Mouse (Mus musculus) lung, embryonic 15.5 days (tissue): ENCODE data around the gene Gm21761. TPM values are rescaled to one million over a fixed set of nuclear protein-coding genes. Genes with fewer than 3 reads are reported as not detected.
"Not testable (repeated sequence)": the region's sequence is repeated elsewhere in the genome, so short reads cannot be mapped to it uniquely, and the experiment has no call there.

ENCODE experiments used
- ATAC-seq: fragments of 200-750 bp; cut with Nextera tagmentation; 2 replicates; pipeline ENCODE4 v1.8.0; 2017; ENCODE audit warnings: moderate number of reproducible peaks, borderline replicate concordance; ENCODE audit not compliant: low FRiP score, low TSS enrichment; ENCODE audit errors: extremely low read depth
- H3K27ac ChIP-seq: fragments of 300-500 bp; sonication (generic); 2 replicates; pipeline ENCODE4 v1.5.1; 2015; ENCODE audit warnings: moderate library complexity, mild to moderate bottlenecking, inconsistent platforms
- H3K27me3 ChIP-seq: fragments of 300-500 bp; sonication (generic); 2 replicates; pipeline ENCODE4 v1.6.1; 2015; ENCODE audit warnings: inconsistent platforms
- H3K36me3 ChIP-seq: fragments of 300-500 bp; sonication (generic); 2 replicates; pipeline ENCODE4 v1.6.1; 2015; ENCODE audit warnings: inconsistent platforms
- H3K4me1 ChIP-seq: fragments of 300-500 bp; sonication (generic); 2 replicates; pipeline ENCODE4 v1.6.1; 2015; ENCODE audit warnings: inconsistent platforms
- H3K4me2 ChIP-seq: fragments of 300-500 bp; sonication (generic); 2 replicates; pipeline ENCODE4 v1.6.1; 2015; ENCODE audit warnings: inconsistent platforms, mild to moderate bottlenecking, moderate library complexity
- H3K4me3 ChIP-seq: fragments of 300-500 bp; sonication (generic); 2 replicates; pipeline ENCODE4 v1.5.1; 2015; ENCODE audit warnings: mild to moderate bottlenecking, inconsistent platforms
- H3K9ac ChIP-seq: fragments of 300-500 bp; sonication (generic); 2 replicates; pipeline ENCODE4 v1.6.1; 2015; ENCODE audit warnings: inconsistent platforms
- H3K9me3 ChIP-seq: fragments of 300-500 bp; sonication (generic); 2 replicates; pipeline ENCODE4 v1.6.1; 2016; ENCODE audit warnings: inconsistent platforms
- WGBS: fragments of 180-500 bp; shearing (Covaris S2); methylation state at CpG from one replicate; pipeline ENCODE4 v1.1.7; 2015; 5-methylcytosine and 5-hydroxymethylcytosine counted together
- polyA plus RNA-seq: library from polyadenylated mRNA; unstranded; fragments of >200 nt; fragmentation: Nextera tagmentation; extraction: Ambion mirVana; gene quantifications from 2 replicates; pipeline ENCODE4 v1.2.1, GENCODE M21; 2015

The Gm21761 gene
- not detected in 2 replicates for polyA plus RNA-seq

DNA sequence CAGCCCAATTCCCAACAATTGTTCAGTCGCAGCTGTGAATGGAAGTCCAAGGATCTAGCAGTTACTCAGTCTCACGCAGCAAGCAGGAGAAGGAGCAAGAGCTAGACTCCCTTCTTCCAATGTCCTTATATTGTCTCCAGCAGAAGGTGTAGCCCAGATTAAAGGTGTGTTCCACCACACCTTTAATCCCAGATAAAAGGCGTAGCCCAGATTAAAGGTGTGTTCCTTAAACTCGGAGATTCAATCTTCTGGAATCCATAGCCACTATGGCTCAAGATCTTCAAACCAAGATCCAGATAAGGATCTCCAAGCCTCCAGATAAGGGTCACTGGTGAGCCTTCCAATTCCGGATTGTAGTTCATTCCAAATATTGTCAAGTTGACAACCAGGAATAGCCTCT, at the start of gene Gm21761:
Gm21761 (minus strand) TSS at position 101 of the 400 bp plus-strand sequence.
- ATAC-seq, H3K27me3 ChIP-seq, H3K9me3 ChIP-seq, H3K36me3 ChIP-seq, H3K9ac ChIP-seq, H3K4me1 ChIP-seq, H3K27ac ChIP-seq, H3K4me3 ChIP-seq, H3K4me2 ChIP-seq: not testable (repeated sequence)
- 60% methylated on average over 1 of the region's 5 CpGs for WGBS

DNA sequence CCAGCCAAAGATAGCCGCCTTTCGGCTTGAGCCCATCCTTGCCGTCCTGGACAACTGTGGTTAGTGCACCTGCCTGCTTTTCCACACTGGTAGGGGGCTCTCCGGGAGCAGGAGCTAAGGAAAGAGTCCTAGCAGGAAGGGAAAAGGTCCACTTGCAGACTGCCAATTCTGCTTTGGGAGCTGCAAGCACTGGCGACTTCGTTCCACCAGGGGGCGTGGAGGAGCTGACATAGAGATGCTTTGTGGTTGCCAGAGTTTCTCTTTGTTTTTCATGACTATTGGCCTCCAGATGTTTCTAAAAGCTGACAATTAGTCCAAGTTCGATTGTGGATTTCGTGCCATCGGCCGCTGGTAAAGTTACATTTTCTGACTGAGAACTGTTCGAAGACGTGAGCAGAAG, 40.1 kb upstream of the Gm21761 start:
- not testable (repeated sequence) for H3K4me3 ChIP-seq, H3K27ac ChIP-seq, H3K36me3 ChIP-seq, H3K27me3 ChIP-seq, H3K4me1 ChIP-seq, H3K9me3 ChIP-seq, H3K4me2 ChIP-seq, H3K9ac ChIP-seq
- WGBS: no CpG with 5 or more reads among the region's 13 CpGs
- ATAC-seq: 0 out of 2 replicates have a peak, but pooled peaks have one; percentile 27

GRCm38 (mm10) chr13:119968193-119968592, 39.1 kb upstream of the Gm21761 start:
- not testable (repeated sequence) for H3K4me1 ChIP-seq, ATAC-seq, H3K27ac ChIP-seq, H3K9me3 ChIP-seq, H3K27me3 ChIP-seq, H3K4me3 ChIP-seq, H3K9ac ChIP-seq, H3K36me3 ChIP-seq, H3K4me2 ChIP-seq
- no CpG with 5 or more reads among the region's 14 CpGs for WGBS

DNA sequence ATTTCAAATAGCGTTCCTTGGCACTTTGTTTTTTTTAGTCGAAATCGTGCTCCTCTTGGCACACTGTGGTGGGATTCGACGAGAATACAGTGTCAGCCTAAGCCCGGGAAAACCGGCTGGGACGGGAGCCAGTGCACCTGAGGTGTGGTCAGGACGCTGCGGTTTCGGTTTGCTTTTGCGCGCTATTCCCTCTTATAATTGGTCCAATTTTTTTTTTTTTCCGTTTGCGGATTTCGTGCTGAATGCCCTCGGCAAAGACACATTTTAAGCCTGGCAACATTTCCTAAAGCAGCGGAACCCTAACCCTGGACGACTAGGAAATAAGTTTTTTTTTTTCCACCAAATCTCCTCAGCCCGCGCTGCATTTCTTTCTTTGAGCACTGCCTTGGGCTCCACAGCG, 36.9 kb upstream of the Gm21761 start:
- not testable (repeated sequence) for H3K4me1 ChIP-seq, ATAC-seq, H3K27me3 ChIP-seq, H3K36me3 ChIP-seq, H3K9ac ChIP-seq, H3K27ac ChIP-seq, H3K9me3 ChIP-seq
- Histone ChIP-seq H3K4me2 (peak overlapping the region; percentile 45), H3K4me3 (peak overlapping the region; percentile 23)
- under 1% methylated on average over 18 of the region's 22 CpGs for WGBS

DNA sequence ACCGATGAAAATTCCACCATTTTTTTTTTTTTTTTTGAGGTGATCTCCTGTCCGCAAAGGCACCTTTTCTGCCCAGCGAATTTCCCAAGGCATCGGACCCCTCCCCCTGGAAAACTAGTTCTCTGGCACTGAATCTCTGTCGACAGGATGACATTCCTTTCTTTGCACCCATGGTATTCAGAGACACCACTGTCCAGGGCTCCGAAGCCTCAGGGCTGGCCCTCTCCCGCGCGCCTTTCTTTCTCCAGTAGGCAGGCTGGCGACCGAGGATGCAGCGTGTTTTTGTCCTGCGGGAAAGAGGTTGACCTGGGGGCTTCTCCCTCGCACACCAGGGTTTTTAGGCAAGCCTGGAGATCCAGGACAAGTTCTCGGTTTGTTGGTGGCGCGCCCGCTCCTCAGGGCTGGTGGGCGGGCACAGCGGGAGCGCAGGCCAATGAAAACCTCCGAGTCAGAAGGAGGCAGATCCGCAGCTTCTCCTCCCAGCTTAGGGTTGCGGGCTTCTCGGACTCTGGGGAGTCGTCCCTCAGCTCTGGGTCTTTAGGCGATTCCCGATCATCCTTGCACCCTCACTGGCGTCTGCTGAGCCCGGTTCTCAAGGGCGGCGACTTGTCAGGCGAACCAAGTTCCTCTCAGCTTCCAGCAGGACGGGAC, 36.4 kb upstream of the Gm21761 start:
- H3K4me1 ChIP-seq, H3K36me3 ChIP-seq, H3K9me3 ChIP-seq, H3K27me3 ChIP-seq, H3K9ac ChIP-seq, H3K27ac ChIP-seq: not testable (repeated sequence)
- Histone ChIP-seq H3K4me3 (peak overlapping the region; percentile 23), H3K4me2 (peak overlapping the region; percentile 45)
- ATAC-seq: peak; percentile 79
- WGBS: 1% methylated on average over 16 of the region's 34 CpGs

GRCm38 (mm10) chr13:119962856-119963255, 33.8 kb upstream of the Gm21761 start:
- ATAC-seq, H3K9me3 ChIP-seq, H3K36me3 ChIP-seq, H3K9ac ChIP-seq, H3K4me3 ChIP-seq, H3K4me2 ChIP-seq, H3K27me3 ChIP-seq, H3K27ac ChIP-seq, H3K4me1 ChIP-seq: not testable (repeated sequence)
- WGBS: no CpG with 5 or more reads among the region's 5 CpGs

DNA sequence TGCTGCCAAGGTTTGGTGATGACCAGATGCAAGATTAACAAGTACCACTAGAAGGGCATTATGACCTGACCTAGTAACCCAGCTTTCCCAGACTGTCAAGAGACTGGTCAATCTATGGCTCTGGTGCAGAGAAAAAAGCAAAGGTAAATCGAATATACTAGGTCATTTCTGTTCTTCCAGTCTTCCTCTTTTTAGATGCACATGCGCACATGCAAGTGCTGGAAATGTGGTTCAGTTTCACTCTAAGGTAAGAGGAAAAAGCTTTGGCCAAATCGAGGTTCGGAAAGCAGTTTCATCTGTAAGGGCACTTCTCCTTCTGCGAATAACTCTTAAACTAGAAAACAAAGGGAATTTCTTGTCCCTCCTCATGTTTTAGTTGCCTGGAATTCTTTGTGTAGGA, 26.5 kb upstream of the Gm21761 start:
- WGBS: no CpG with 5 or more reads among the region's 5 CpGs
- not testable (repeated sequence) for H3K4me2 ChIP-seq, H3K27me3 ChIP-seq, ATAC-seq, H3K27ac ChIP-seq, H3K9ac ChIP-seq, H3K4me1 ChIP-seq, H3K9me3 ChIP-seq, H3K36me3 ChIP-seq, H3K4me3 ChIP-seq

DNA sequence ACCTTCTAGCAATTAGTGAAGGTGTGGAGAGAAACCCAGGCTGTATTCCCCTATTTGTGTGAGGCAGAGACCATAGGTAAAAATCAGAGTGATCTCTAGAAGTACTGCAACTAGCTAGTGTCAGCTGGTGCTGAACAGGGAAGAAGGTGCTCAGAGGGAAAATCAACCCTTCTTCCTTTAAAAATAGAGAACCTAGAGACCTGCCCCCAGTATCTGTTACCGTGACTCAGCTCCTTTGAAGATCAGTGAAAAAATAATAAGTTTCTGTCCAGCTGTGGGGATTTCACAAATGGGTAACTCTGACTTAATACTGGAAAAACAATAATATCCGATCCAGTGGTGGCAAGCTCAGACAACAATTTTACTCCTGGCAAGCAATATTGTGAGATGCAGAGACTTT, 26.0 kb upstream of the Gm21761 start:
- ATAC-seq, H3K9ac ChIP-seq: not testable (repeated sequence)
- 74% methylated on average over 2 of the region's 2 CpGs for WGBS

GRCm38 (mm10) chr13:119950706-119951105, 21.6 kb upstream of the Gm21761 start, which contains the start of gene B020031M17Rik:
B020031M17Rik (minus strand) TSS chr13:119950806.
- H3K36me3 ChIP-seq, H3K4me1 ChIP-seq, H3K9me3 ChIP-seq, ATAC-seq, H3K27ac ChIP-seq, H3K4me2 ChIP-seq, H3K27me3 ChIP-seq, H3K4me3 ChIP-seq, H3K9ac ChIP-seq: not testable (repeated sequence)
- 63% methylated on average over 4 of the region's 6 CpGs for WGBS

More for the DNA sequence above, 26.0 kb upstream of the Gm21761 start:
- H3K36me3 ChIP-seq, H3K4me1 ChIP-seq, H3K4me3 ChIP-seq, H3K9me3 ChIP-seq, H3K4me2 ChIP-seq, H3K27ac ChIP-seq, H3K27me3 ChIP-seq: not testable (repeated sequence)

DNA sequence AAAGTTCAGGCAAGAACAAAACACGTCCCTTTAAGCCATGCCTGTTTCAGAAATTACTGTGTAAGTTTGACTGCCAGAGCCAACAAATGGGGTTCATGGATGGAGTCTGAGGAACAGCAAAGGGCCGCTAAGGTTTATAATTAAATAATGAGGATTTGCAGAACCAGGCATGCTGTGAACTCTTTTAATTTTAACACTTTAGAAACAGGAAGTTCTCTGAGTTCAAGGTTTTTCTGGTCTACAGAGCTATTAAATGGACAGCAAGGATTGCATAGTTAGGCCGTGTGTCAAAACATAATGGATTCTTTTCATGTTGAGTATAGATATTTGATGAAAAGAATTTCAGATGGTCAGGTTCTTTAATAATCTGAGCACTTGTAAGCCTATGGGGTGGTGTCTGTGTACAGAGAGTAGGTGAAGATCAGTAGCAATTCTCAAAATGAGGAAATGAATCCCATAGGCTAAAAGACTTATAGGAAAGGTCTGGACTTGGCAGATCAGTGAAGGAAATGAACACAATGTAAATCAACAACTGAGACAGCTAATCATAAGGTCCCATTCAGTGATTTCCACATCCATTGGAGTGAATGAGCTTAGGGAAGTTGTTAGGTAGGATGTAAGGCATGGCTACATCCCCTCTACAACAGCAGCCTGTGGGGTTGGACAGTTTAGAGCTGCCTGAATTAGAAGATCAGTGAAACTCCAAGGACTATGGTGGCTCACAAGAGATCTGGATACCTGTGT, 4.3 kb downstream of the Gm21761 start:
- H3K36me3 ChIP-seq, H3K9ac ChIP-seq, H3K4me1 ChIP-seq, ATAC-seq, H3K4me2 ChIP-seq, H3K27ac ChIP-seq, H3K27me3 ChIP-seq, H3K4me3 ChIP-seq, H3K9me3 ChIP-seq: not testable (repeated sequence)
- 84% methylated on average over 3 of the region's 3 CpGs for WGBS

DNA sequence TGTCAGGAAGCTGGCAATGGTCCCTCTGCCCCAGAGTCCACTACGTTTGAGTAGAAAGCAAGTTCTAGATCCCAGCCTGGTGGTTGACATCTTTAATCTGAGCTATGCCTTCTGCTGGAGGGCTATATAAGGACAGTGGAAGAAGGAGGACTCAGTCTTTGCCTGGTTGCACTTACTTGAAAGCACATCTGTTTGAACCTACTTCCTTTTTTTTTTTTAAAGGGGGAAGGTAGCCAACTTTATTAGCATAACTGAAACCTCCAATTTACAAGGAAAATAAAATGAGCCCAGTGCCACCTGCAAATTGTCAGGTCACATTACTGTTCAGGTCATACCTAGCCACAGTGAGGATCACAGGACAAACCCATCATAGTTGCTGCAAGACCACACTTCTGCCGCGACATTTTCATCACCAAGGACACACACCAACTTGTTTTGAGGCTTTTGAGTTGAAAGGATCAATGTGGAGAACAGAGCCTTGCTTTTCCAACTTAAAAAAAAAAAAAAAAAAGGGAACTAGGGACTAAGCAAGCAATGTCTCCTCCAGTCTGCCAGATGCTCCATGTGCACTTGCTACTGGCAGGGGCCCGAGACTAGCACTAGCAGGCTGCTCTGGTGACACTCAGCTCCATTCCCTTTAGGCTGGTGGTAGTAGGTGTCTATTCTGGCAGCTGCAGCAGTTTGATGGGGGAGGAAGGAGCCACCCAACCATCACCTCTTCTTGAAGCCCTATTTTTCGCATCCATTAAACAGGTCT, 11.9 kb downstream of the Gm21761 start:
- H3K27me3 ChIP-seq, H3K36me3 ChIP-seq, H3K9ac ChIP-seq, ATAC-seq, H3K27ac ChIP-seq, H3K9me3 ChIP-seq, H3K4me1 ChIP-seq, H3K4me2 ChIP-seq, H3K4me3 ChIP-seq: not testable (repeated sequence)
- 78% methylated on average over 4 of the region's 5 CpGs for WGBS

DNA sequence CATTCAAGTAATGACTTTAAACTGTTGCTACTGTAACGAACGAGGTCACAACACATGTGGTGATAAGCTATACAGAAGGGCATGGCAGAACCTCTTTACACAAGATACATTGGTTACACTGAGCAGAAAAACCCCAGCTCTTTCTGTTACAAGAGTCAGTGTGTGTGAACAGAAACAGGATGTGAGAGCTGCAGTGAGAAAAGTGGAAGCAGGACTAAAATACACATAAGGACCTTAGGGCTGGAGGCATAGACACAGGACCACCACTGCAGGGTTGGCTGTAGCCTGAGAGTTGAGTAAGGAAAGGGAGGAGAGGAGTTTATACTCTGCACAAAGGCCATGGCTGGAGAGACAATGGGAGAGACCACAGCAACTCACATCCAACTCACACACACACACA, 12.6 kb downstream of the Gm21761 start:
- not testable (repeated sequence) for H3K36me3 ChIP-seq, H3K4me1 ChIP-seq, ATAC-seq, H3K9me3 ChIP-seq, H3K4me2 ChIP-seq, H3K9ac ChIP-seq, H3K4me3 ChIP-seq, H3K27ac ChIP-seq, H3K27me3 ChIP-seq
- 51% methylated on average over 2 of the region's 2 CpGs for WGBS
